Mouse (Mus musculus) hindbrain, postnatal 0 days (tissue): Measurements from ENCODE around the gene Slc22a5. TPM values are rescaled to one million over a fixed set of nuclear protein-coding genes. Genes with fewer than 3 reads are reported as not detected.

Experiments
- ATAC-seq: fragments of 200-750 bp; cut with Nextera tagmentation; 2 replicates; pipeline ENCODE4 v1.8.0; 2017; ENCODE audit warnings: mild to moderate bottlenecking, moderate TSS enrichment, moderate library complexity
- DNase-seq: peaks from one replicate; pipeline ENCODE4 v3.0.0-alpha.2; 2015; ENCODE audit warnings: low spot score
- H3K27ac ChIP-seq: fragments of 300-500 bp; sonication (generic); 2 replicates; pipeline ENCODE4 v1.5.1; 2014; ENCODE audit warnings: mild to moderate bottlenecking
- H3K27me3 ChIP-seq: fragments of 300-500 bp; sonication (generic); 2 replicates; pipeline ENCODE4 v1.6.1; 2014; ENCODE audit warnings: low read length, mixed read lengths; ENCODE audit not compliant: insufficient read depth
- H3K36me3 ChIP-seq: fragments of 300-500 bp; sonication (generic); 2 replicates; pipeline ENCODE4 v1.6.1; 2014; ENCODE audit warnings: low read length, mixed read lengths; ENCODE audit not compliant: insufficient read depth
- H3K4me1 ChIP-seq: fragments of 300-500 bp; sonication (generic); 2 replicates; pipeline ENCODE4 v1.6.1; 2014; ENCODE audit warnings: antibody characterized with exemption, low read length, mixed read lengths; ENCODE audit not compliant: insufficient read depth
- H3K4me2 ChIP-seq: fragments of 300-500 bp; sonication (generic); 2 replicates; pipeline ENCODE4 v1.6.1; 2014; ENCODE audit warnings: low read depth, mild to moderate bottlenecking, low read length, moderate library complexity, mixed read lengths
- H3K4me3 ChIP-seq: fragments of 300-500 bp; sonication (generic); 2 replicates; pipeline ENCODE4 v1.5.1; 2014; ENCODE audit warnings: low read length
- H3K9ac ChIP-seq: fragments of 300-500 bp; sonication (generic); replicated peaks from 2 replicates; pipeline ENCODE4 v1.6.1; 2014; ENCODE audit warnings: mild to moderate bottlenecking, low read length, moderate library complexity, mixed read lengths
- H3K9me3 ChIP-seq: fragments of 300-500 bp; sonication (generic); 2 replicates; pipeline ENCODE4 v1.6.1; 2016; ENCODE audit warnings: low read length, mixed read lengths
- CTCF ChIP-seq: IDR thresholded peaks from 2 replicates; pipeline ENCODE4 v1.5.1; 2016; ENCODE audit warnings: antibody characterized with exemption, control low read depth, low read depth
- WGBS: fragments of 180-500 bp; shearing (Covaris S2); extraction: QIAGEN DNeasy Blood & Tissue Kit; methylation state at CpG from one replicate; pipeline ENCODE4 v1.1.7; 2014; 5-methylcytosine and 5-hydroxymethylcytosine counted together
- polyA plus RNA-seq: library from polyadenylated mRNA; unstranded; fragments of >200 nt; fragmentation: Nextera tagmentation; extraction: Ambion mirVana; gene quantifications from 2 replicates; pipeline ENCODE4 v1.2.1, GENCODE M21; 2015
- total RNA-seq: library from RNA; depleted of rRNA; stranded (reverse); fragments of >200 nt; gene quantifications from 2 replicates; pipeline ENCODE4 v1.2.3, GENCODE M21; 2014; rRNA removed

Gene Slc22a5
- total and polyA plus RNA-seq, 2 experiments from 2014 or later, result 12.4 to 19.1 TPM

DNA sequence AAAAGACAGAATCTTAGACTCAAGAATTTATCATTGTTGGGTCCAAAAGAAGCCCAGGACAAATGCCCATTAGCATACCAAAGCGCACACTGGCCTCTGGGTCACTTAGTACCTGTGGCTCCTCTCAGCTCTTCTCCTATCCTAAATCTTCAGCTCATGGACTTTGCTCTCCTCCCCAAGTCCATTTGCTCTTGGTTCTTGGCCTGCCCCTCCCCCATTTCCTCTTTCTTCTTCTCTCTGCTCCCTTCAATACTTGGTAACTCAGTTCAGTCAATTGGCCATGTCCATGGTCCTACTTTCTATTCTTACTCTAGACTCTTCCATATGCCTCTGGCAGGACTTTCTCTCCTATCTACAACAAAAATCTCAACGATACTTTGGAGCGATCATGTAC is 69.5 kb downstream of the Slc22a5 start:
- no peak overlapping the region for H3K9ac ChIP-seq

GRCm38 (mm10) chr11:53821230-53821944 is 70.1 kb downstream of the Slc22a5 start:
- Histone ChIP-seq H3K27me3 (no peaks in the 10 kb centered on the region), H3K36me3 (no peaks in the 10 kb centered on the region), H3K4me1 (no peaks in the 10 kb centered on the region), H3K9ac (no peak overlapping the region), H3K4me3 (no peak overlapping the region), H3K4me2 (no peak overlapping the region), H3K27ac (no peak overlapping the region), H3K9me3 (no peaks in the 10 kb centered on the region)
- no peak for TF ChIP-seq CTCF
- ATAC-seq (no peak), DNase-seq (peak; percentile 9)
- WGBS, result 77% methylated on average over 11 of the region's 11 CpGs

More for the DNA sequence above, 69.5 kb downstream of the Slc22a5 start:
- WGBS, result 94% methylated on average over 3 of the region's 3 CpGs
- no peaks in the 10 kb centered on the region for H3K27me3 ChIP-seq
- H3K36me3 ChIP-seq, result no peaks in the 10 kb centered on the region
- no peak overlapping the region for H3K4me2 ChIP-seq
- no peaks in the 10 kb centered on the region for H3K4me1 ChIP-seq
- no peak for ATAC-seq
- H3K27ac ChIP-seq, result no peak overlapping the region
- H3K9me3 ChIP-seq, result no peaks in the 10 kb centered on the region
- no peak for DNase-seq
- no peak overlapping the region for H3K4me3 ChIP-seq
- no peak for TF ChIP-seq CTCF

GRCm38 (mm10) chr11:53820516-53821170 is 70.8 kb downstream of the Slc22a5 start:
- H3K27me3 ChIP-seq, result no peaks in the 10 kb centered on the region
- ATAC-seq (no peak), DNase-seq (no peak)
- WGBS, result 91% methylated on average over 13 of the region's 13 CpGs
- no peak overlapping the region for H3K4me2 ChIP-seq
- no peak overlapping the region for H3K4me3 ChIP-seq
- H3K36me3 ChIP-seq, result no peaks in the 10 kb centered on the region
- H3K27ac ChIP-seq, result no peak overlapping the region
- H3K9me3 ChIP-seq, result no peaks in the 10 kb centered on the region
- TF ChIP-seq CTCF, result no peak
- H3K9ac ChIP-seq, result no peak overlapping the region
- H3K4me1 ChIP-seq, result no peaks in the 10 kb centered on the region

DNA sequence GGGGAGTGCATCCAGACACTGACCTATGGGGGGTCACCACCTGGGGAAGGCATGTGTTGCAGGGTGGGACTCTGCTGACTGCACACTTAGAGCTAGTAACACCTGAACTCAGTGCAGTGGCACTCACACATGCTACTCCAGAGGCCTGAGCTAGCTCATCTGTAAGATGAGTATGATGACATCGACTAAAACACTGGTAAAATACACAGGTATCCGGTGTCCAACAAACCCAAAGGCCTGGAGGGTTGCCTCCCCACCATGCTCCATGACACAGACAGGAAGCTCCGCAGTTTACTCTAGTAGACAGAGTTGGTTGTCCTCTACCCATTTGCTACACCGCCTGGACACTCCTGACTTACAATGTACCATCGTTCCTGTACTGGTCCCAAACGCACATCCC is 71.9 kb downstream of the Slc22a5 start:
- H3K9ac ChIP-seq, result no peak overlapping the region
- no peak for DNase-seq
- 92% methylated on average over 6 of the region's 6 CpGs for whole genome bisulfite sequencing
- no peaks in the 10 kb centered on the region for H3K4me1 ChIP-seq
- no peak for TF ChIP-seq CTCF
- no peak overlapping the region for H3K27ac ChIP-seq
- H3K36me3 ChIP-seq, result no peaks in the 10 kb centered on the region
- H3K4me2 ChIP-seq, result no peak overlapping the region
- H3K27me3 ChIP-seq, result no peaks in the 10 kb centered on the region
- H3K4me3 ChIP-seq, result no peak overlapping the region
- H3K9me3 ChIP-seq, result no peaks in the 10 kb centered on the region
- ATAC-seq, result no peak

DNA sequence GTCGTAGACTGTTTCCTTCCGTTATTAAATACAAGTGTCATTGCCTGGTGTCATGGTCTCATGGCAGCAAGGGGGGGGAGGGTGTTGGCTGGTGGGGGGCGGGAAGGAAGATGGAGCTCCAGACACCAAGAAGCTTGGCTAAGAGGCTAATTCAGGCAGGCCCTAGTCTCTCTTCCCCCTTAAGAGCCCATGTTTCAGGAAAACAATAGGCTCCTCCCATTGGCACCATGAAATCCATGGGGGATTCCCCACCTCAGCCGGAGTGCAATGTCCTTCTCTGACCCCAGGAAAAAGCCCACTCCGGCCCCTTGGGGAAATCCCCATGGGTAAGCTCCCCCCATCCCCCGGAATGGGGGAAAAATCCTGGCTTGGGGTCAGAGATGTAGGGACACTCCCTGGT is 72.7 kb downstream of the Slc22a5 start:
- H3K27me3 ChIP-seq, result no peaks in the 10 kb centered on the region
- no peak overlapping the region for H3K27ac ChIP-seq
- ATAC-seq (no peak), DNase-seq (no peak)
- no peak overlapping the region for H3K4me2 ChIP-seq
- no peaks in the 10 kb centered on the region for H3K4me1 ChIP-seq
- WGBS, result 55% methylated on average over 6 of the region's 6 CpGs
- no peak for TF ChIP-seq CTCF
- no peak overlapping the region for H3K9ac ChIP-seq
- H3K4me3 ChIP-seq, result no peak overlapping the region
- no peaks in the 10 kb centered on the region for H3K36me3 ChIP-seq
- no peaks in the 10 kb centered on the region for H3K9me3 ChIP-seq

DNA sequence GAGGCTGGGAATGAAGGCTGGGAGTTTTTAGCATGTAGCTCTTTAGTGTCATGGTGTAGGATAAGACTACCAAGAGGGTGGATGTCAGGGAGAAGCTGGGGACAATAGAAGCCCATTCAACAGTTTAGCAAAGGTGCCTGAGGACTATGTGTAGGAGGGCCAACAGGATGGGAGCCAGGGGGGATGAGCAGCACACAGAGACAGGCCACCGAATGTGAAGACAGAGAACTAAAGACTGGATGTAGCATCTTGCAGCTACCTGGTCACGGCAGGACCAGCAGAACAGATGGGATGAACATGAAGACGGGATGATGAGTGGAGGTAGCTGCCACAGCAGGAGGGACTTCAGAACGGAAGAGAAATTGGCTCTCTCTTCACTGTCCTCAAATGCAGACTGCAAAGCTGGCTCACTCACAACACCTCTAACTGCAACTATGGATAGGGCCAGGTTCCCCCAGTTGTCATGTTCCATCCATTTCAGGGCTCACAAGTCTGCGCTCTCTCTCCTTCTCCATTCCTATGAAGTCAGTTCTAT is 74.6 kb downstream of the Slc22a5 start:
- H3K27me3 ChIP-seq, result no peaks in the 10 kb centered on the region
- H3K27ac ChIP-seq, result no peak overlapping the region
- ATAC-seq (no peak), DNase-seq (no peak)
- no peak overlapping the region for H3K9ac ChIP-seq
- 83% methylated on average over 5 of the region's 5 CpGs for WGBS
- no peak overlapping the region for H3K4me2 ChIP-seq
- H3K9me3 ChIP-seq, result no peaks in the 10 kb centered on the region
- no peaks in the 10 kb centered on the region for H3K4me1 ChIP-seq
- no peak overlapping the region for H3K4me3 ChIP-seq
- no peaks in the 10 kb centered on the region for H3K36me3 ChIP-seq
- TF ChIP-seq CTCF, result no peak

- Histone ChIP-seq H3K9me3 (no peaks in the 10 kb centered on the region), H3K4me2 (no peak overlapping the region), H3K9ac (no peak overlapping the region), H3K27me3 (no peaks in the 10 kb centered on the region), H3K27ac (no peak overlapping the region), H3K4me3 (no peak overlapping the region), H3K4me1 (no peaks in the 10 kb centered on the region), H3K36me3 (no peaks in the 10 kb centered on the region)
- 64% methylated on average over 3 of the region's 3 CpGs for WGBS
- no peak for TF ChIP-seq CTCF
- ATAC-seq (no peak), DNase-seq (no peak)
Observed at GRCm38 (mm10) chr11:53814810-53815209, 76.7 kb downstream of the Slc22a5 start.

Other genes starting within 250 kb of the Slc22a5 start
- 4.1 and 4.2 TPM in 2 replicates for gene Rad50, start 184.3 kb downstream of the Slc22a5 start, total RNA-seq
- 11.7 and 12.8 TPM in 2 replicates for gene Rad50, start 184.3 kb downstream of the Slc22a5 start, polyA plus RNA-seq
- 0.11 TPM in 1 of 2 replicates, not detected in the other for gene Il5, start 170.9 kb downstream of the Slc22a5 start, total RNA-seq
- 0.15 TPM in 1 of 2 replicates, not detected in the other for gene Il5, start 170.9 kb downstream of the Slc22a5 start, polyA plus RNA-seq
- 3.3 and 8.5 TPM in 2 replicates for gene Irf1, start 121.6 kb downstream of the Slc22a5 start, total RNA-seq
- gene Irf1, start 121.6 kb downstream of the Slc22a5 start, polyA plus RNA-seq, result 3.7 and 4.4 TPM in 2 replicates
- not detected in 2 replicates for gene Gm17334, start 118.5 kb downstream of the Slc22a5 start, total RNA-seq
- not detected in 2 replicates for gene Gm17334, start 118.5 kb downstream of the Slc22a5 start, polyA plus RNA-seq
- not detected in 2 replicates for gene Gm12216, start 32.4 kb downstream of the Slc22a5 start, total RNA-seq
- 1.2 and 1.9 TPM in 2 replicates for gene Gm12216, start 32.4 kb downstream of the Slc22a5 start, polyA plus RNA-seq
- gene Slc22a21, start 88.7 kb upstream of the Slc22a5 start, total RNA-seq, result 6.6 and 7.2 TPM in 2 replicates
- 6.2 and 6.3 TPM in 2 replicates for gene Slc22a21, start 88.7 kb upstream of the Slc22a5 start, polyA plus RNA-seq
- 7.2 and 14.6 TPM in 2 replicates for gene Slc22a4, start 136.4 kb upstream of the Slc22a5 start, total RNA-seq
- 7.2 and 8.8 TPM in 2 replicates for gene Slc22a4, start 136.4 kb upstream of the Slc22a5 start, polyA plus RNA-seq
- 46.1 and 51.1 TPM in 2 replicates for gene Pdlim4, start 177.4 kb upstream of the Slc22a5 start, total RNA-seq
- gene Pdlim4, start 177.4 kb upstream of the Slc22a5 start, polyA plus RNA-seq, result 47.6 and 54.6 TPM in 2 replicates
- 6.5 and 9.7 TPM in 2 replicates for gene P4ha2, start 208.4 kb upstream of the Slc22a5 start, total RNA-seq
- 8.4 and 9.0 TPM in 2 replicates for gene P4ha2, start 208.4 kb upstream of the Slc22a5 start, polyA plus RNA-seq